Mouse (Mus musculus) large intestine, adult 2 months (tissue): ENCODE results near the gene Fat2. TPM values are rescaled to one million over a fixed set of nuclear protein-coding genes. Genes with fewer than 3 reads are reported as not detected.

Experiments used
- DNase-seq: peaks from one replicate; pipeline ENCODE4 v3.0.0-alpha.2; 2012; ENCODE audit warnings: low read depth, low spot score
- WGBS: fragments of 180-500 bp; shearing (Covaris S2); methylation state at CpG from one replicate; pipeline ENCODE4 v1.1.7; 2018; 5-methylcytosine and 5-hydroxymethylcytosine counted together
- polyA plus RNA-seq: library from polyadenylated mRNA; depleted of rRNA; stranded (reverse); fragments of >200 nt; gene quantifications from 2 replicates; pipeline ENCODE4 v1.2.3, GENCODE M21; 2012; rRNA removed

Fat2 gene
- 0.01 TPM in 2 replicates for polyA plus RNA-seq

DNA sequence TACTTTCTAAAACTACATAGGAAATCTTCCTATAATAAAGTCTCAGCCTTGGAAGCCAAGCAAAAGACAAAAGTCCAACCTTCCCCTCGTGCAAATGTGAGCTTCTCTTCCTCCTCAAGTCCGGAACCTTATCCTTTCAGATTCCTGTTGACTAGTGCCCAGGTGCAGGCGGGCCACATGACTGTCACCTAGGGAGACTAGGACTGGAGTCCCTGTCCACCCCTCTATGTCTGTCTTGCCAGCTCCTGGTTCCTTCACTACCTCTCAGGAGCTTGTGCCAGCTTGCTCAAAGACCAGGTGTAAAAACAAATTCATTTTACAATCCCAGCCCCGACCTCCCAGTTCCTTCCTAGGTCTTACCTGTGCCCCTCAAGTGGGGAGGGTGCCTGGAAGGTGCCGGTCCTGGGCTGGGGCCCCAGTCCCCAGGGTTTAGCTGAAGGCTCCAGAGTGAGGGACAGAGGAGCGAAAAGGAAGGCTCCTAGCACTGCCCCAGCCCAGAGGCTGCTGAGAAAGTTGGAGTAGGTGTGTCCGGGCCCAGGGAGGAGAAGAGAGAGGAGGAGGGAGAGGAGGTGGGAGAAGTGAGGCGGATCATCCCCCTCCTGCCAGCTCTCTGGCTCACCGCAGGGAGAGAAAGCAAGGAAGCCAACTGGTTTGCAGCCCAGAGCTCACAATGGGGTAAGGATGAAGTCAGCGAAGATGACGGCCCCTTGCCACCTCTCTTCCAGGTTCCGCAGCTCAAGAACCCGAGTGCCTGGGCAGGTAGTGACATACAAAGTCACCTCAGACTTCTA, at the start of gene Fat2:
Gene Fat2 (minus strand): TSS at position 464 of the 791 bp plus-strand sequence.
- WGBS, result 23% methylated on average over 13 of the region's 13 CpGs
- no peak for DNase-seq

DNA sequence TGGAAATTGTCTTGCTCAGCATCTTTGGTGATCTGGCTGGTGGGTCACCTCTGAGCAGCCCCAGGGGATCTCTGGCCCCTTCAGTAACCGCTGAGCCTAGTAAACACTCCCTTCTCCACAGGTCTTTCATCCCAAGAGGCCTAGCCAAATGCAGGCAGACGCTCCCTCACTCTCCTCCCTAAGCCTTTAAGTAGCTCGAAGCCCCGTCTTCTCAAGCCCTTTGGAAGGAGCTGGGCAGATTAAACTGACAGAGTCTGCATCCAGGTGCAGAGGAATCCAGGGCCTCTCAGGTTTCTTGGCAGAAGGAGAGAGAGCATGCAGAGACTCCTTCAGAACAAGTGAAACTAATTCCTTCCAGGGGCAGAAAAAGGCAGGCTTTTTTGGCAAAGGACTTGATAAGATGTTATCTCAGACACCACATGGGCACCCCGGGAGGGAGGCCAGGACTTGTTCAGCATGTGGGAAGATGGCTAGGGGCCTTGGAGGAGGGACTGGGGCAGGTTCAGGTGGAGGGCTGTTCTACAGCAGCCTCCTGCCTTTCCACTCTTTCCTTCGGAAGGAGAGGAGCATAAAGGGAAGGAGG, 47.2 kb upstream of the Fat2 start:
- DNase-seq, result no peak
- 46% methylated on average over 6 of the region's 6 CpGs for WGBS

DNA sequence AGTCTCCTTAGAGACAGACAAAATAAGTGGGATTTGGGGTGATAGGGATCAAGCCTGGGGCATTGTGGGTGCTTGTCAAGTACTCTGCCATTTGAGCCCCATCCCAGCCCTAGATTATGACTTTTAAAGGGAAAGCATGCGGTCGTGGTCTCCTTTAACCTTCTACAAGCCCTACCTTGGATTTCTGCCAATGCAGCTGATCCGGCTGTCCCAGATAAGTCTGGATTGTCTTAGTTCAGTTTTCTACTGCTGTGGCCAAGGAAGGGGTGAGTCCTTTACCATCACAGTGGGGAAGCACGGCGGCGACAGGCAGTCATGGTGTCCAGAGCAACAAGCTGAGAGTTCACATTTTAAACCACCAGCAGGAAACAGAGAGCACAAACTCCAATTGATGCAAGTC, 44.5 kb upstream of the Fat2 start:
- DNase-seq, result no peak
- 18% methylated on average over 6 of the region's 6 CpGs for WGBS

DNA sequence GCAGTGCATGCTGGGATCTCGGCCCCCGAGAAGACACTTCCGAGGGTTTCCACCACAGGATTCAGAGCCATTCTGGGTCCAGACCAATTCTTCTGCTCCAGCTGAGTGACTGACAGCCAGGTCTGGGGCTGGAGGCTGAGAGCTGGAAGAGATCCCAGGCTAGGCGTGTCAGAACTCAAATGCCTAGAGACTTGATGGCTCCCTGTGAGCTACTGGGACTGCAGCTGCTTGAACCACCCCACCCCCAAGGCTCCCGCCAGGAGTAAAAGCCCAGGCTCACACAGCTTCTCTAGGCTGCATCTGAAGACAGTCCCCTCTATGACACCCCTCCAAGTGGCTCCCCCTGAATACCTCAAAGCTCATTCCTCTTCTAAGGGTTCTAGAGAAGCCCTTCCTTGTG, 42.0 kb upstream of the Fat2 start:
- DNase-seq, result no peak
- WGBS, result 39% methylated on average over 5 of the region's 5 CpGs

DNA sequence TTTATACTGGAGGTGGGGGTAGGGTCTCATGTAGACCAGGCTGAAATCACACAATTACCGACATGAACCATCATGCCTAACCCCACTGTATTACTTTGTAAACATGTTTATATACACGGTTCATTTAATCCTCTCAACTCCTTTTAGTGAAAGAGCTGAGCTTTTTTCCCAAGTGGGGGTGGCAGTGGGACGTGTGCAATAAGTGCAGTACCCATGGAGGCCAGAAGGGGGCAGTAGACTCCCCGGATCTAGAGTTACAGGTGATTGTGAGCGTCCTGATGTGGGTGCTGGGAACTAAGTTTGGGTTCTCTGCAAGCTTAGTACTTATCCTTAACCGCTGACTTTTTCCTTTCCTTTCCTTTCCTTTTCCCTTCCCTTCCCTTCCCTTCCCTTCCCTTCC, 37.5 kb upstream of the Fat2 start:
- no peak for DNase-seq
- 62% methylated on average over 6 of the region's 6 CpGs for WGBS

DNA sequence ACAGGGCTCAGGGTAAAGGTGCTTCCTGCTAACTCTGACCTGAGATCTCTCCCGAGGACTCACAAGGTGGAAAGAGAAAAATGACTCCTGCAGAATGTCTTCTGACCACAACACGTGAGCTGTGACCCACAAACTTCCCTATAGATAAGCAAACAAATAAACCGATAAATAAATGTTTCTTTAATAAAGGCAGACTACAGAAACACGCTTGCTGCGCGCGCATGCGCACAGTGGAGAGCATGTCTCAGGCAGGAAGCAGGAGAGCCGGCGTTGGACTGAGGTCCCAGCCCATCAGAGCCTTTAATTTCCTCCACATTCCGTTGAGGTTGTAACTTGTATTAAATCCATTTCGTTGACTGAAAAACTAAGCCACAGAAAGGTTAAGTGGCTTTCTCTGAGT, 37.0 kb upstream of the Fat2 start:
- no peak for DNase-seq
- 77% methylated on average over 12 of the region's 12 CpGs for WGBS

DNA sequence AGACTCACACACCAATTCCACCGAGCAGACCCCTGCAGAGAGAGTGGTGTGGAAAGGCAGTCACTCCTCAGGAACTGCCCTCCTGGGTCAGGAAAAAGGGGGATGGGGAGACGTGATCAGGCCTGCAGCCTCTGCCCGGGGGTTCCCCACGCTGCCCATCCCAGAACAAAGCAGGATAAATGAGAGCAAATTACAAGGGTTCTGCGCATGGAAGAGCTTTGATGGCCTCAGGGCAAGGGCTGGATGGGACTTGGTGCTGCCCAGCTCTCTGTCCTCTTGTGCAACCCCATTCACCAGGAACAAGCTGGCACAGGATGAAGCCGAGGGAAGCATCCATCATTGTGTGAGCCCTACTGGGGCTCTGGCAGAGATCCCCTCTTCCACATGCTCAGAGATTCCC, 35.6 kb upstream of the Fat2 start:
- DNase-seq, result no peak
- WGBS, result 64% methylated on average over 6 of the region's 6 CpGs

DNA sequence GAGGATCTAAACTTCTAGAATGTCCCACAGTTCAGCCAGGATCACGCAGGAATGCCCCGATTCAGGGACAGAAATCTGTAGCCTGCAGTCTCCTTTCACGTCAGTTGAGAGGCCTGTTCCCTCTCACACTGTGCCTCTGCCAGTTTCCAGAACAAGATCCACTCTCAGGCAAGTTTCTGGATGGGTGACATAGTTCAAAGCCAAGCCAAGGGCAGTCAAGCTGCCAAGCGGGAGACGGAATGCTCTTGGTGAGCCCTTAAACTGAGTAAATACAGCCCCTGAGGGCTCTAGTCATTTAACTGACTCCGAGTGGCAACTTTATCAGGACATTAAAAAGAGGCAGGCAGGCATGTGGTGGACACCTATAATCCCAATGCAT, 32.7 kb upstream of the Fat2 start:
- 45% methylated on average over 6 of the region's 6 CpGs for WGBS
- no peak for DNase-seq

DNA sequence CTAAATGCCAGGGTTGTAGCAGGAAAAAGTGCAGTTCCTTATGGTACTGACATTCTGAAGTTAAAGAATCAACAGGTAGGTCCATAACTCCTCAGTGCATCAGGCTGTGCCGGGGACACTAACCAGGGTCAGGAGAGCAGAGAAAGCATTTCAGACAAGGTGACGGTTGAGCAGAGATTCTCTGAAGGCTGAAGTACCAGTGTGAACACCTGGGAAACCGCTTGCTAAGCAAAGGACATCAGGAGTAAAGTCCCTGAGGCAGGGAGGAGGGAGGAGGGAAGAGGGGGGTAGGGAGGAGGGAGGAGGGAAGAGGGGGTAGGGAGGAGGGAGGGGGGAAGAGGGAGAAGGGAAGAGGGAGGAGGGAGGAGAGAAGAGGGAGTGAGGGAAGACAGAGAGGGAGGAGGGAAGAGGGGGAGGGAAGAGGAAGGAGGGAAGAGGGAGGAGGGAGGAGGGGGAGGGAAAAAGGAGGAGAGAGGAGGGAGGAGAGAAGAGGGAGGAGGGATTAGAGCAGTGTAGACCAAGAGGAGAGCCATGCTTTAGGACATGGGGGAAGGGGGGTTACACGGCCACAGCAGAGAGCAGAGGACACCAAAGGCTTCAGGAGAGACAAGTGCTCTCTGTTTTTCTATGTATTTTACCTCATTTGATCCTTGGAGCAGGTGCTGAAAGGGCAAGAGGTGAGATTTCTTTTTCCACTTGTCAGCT, 32.2 kb upstream of the Fat2 start:
- DNase-seq, result no peak
- WGBS, result 55% methylated on average over 4 of the region's 4 CpGs

DNA sequence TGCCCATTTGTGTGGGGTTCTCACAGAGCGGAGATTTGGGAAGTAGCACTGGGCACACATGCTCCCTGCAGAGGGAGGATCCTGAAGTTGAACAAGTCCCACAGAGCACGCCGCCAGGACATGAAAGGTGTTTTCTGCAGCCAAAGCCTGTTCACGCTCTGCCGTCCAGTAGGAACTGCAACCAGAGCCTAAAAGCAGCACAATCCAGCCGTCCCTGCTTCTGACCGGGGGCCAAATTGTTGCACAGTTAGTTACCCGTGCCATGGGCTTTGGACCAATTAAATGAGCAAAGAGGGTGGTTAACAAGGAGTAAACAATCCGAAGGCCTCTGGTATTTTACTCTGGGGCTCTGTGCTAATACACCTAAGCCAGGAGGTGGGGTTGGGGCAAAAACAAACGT, 31.4 kb upstream of the Fat2 start:
- no peak for DNase-seq
- WGBS, result 58% methylated on average over 10 of the region's 10 CpGs

DNA sequence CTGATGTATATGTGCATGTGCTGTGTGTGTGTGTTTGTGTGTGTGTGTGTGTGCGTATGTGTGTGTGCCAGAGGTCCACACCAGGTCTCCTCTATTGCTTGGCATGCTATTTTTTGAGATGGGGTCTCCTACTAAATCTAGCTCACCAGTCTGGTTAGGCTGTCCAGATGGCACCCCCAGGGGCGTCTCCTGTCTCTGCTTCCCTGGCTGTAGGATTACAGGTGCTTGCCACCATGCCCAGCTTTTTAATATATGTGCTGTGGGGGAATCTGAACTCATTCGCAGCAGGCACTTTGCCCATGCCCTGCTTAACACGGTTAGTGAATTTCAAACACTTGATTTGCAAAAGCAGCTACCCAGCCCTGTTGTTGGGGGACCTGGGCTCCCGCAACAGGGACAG, 29.5 kb upstream of the Fat2 start:
- no peak for DNase-seq
- 84% methylated on average over 5 of the region's 5 CpGs for WGBS

DNA sequence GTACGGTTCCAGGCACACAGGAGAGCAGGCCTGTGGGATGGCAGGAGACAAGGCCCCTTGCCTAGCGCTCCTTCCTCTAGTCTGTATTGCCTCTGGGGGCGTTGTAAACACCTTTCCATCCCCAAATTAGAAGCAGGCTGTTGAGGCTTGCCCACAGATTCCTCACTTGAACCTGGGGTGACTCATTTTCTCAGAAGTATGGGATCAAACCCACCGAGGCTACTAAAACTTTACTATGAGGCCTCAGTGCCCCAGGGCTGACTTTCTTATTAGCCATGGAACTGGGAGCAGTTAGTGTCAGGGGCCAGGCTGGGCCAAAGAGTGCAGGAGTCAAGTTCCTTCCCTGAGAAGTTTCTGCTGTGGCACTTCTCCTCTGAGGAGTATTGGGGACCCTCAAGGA, 28.9 kb upstream of the Fat2 start:
- DNase-seq, result no peak
- whole genome bisulfite sequencing, result 54% methylated on average over 4 of the region's 4 CpGs

DNA sequence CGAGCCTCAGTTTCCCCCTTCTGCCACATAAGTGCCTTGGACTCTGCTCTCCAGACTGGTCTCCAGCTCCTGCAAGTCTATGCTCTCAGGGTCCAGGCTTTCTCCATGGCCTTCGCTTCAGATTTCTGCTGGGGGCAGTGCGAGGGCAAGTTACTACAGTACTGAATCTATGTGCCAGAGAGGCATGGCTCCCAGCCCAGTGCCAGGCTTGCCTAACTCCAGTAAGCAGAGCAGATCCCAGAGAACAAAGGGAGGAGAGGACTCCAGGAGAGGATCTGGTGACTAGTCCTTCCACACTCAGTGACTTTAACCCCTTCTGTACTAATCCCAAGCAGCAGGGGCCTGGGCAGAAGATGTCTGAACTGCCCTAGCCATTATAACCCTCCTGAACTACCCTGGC, 28.3 kb upstream of the Fat2 start:
- 82% methylated on average over 3 of the region's 3 CpGs for WGBS
- no peak for DNase-seq

DNA sequence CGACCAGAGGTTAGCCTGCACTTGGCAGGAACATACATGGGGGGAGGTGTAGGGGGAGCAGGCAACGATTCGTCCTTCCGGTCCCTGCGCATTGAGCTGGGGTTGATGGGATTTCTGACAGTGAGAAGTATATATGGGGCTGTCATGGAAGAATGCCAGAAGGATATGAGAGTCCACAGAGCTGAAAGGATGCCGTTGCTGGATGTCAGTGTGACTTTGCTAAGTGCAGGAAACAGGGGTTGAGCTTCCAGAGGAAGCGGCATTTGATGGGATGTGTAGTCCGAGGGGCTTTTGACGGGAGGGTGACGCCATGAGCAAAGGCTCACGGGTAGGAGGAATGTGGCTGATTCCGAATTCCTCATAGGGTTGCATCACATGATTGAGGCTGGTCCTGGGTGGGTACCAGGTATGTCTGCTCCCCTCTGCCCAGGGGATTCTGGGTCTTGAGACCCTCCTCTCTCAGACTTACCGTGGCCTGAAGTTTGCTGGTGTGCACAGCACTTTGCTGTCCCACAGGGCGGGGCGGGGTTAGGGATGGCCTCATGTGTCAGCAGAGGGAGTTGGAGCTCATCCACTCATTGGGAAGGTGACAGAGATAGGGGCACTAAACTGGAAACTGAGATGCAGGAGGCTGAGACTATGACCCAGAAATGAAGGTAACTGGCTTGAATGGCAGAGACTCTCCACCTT, 21.9 kb upstream of the Fat2 start:
- DNase-seq, result no peak
- 69% methylated on average over 15 of the region's 15 CpGs for WGBS

DNA sequence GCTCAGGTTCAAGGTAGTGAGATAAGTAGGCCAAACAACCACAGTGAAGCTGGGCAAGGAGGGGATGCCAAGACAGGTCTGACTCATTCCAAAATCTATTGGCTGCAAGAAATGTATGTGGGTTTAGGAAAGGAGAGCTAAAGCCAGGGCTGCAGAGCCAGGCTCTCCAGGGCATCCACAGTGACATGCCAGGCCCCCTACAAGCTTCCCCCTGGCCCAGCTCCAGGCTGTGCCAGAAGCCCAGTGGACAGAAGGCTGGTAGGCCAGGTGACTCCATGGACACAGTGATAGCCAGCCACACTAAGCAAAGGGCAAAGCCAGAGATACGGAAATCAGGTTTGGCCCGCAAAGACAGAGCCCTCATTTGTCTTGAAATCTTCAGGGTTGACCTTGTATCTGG, 20.5 kb upstream of the Fat2 start:
- WGBS, result 96% methylated on average over 2 of the region's 2 CpGs
- no peak for DNase-seq

DNA sequence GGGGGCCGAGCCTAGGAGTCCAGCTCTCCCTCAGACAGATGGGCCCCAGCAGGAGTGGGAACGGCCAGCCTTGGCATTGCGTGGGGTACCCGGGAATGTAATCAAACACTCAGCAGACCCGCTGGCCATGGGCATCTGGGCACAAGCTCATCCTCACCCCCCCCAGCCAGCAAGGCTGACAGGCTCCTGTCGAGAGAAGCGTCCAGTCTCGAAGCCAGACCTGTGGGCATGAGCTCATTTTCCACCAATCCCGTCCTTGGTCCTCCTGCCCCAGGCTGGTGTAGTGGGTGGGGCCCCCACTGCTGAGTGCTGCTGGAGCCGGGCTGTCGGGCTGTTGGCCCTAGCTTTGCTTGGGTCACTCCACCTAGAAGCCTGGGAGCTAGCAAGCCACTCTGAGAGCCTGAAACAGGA, 5.6 kb upstream of the Fat2 start:
- DNase-seq, result no peak
- WGBS, result 38% methylated on average over 11 of the region's 11 CpGs

DNA sequence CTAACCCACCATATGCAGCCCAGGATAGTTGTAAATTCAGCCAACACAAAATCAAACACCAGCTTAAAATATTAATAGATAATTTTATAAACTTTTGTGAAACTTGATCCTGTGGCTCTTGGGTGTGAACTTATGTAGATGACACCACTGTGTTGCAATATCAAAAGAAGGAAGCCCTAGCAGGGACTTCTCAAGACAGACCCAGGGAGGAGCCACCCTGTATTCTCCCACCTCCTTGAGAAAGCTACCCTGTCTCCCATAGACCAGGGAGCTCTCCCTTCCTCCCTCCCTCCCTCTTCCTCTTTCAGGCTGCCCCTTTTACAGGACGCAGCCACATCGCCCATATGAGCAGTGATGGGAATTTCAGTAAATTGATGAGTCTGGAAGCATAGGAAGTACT, 4.4 kb upstream of the Fat2 start:
- DNase-seq, result no peak
- 75% methylated on average over 2 of the region's 2 CpGs for WGBS

DNA sequence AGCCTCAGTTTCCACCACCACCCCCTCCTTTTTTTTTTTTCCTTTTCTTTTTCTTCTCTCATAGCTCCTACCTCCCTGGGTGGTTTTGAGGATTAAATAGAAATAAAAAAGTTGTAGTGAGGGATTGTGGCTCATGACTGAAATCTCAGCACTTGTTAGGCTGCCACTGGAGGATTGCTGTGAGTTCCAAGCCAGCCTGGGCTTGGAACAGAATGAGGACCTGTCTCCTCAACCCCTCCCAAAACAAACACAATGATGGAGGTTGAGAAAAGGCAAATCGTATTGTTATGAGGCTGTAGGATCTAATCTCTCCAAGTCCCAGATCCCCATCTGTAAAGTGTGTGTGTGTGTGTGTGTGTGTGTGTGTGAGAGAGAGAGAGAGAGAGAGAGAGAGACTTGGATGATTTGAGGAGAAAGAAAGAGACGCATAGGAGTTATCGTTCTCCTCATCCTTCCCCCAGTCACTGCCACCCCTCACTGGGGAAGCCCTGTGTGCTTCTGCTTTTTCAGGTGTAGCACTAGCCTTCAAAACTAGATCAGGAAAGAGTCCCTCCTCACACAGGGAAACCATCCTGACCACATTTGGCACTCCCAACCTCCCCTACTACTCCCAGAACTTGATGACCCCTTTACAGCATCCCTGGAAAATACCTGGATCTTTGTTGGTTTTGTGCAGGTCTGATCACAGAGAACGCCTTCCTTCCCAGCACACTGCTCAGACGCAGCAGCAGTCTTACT, 837 bp upstream of the Fat2 start:
- 61% methylated on average over 5 of the region's 5 CpGs for WGBS
- DNase-seq, result no peak

DNA sequence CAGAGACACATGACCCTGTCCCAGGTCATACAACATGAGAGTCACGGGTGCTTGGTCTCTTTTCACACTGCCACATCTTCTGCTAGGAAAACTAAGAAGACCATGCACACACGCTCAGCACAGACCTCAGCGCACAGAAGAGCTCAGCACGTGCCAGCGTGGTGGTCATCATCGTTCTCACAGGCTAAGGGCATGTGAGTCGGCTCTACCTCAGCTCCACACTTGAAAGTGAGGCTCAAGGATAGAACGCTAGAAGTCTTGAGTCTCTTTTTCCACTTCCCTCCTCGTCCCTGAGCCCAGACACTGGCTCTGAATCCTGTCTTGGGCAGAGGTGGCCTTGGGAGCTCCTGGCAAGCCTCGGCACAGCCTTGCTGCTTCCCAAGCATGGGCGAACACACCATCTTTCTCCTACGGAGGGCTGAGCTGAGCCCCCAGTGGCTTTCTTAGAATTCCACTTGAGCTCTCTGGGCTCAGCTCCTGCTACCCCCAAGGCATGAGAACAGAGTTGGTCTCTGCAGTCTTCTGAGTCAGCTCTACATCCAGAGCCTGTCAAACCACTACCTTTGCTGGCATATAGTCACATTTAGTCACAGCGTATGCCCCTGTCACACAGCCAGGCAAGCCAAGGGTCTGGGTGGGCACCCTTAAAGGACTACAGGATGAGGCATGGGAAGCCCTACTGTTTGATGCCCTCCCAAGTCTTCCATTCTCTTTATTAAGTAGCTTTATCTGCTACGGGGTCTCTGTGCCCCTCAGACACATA, 869 bp downstream of the Fat2 start:
- no peak for DNase-seq
- WGBS, result 88% methylated on average over 14 of the region's 14 CpGs
